Mouse (Mus musculus) CH12F3 (cell line): Measurements from ENCODE around the gene Gm3752.
"Not testable (repeated sequence)": the region's sequence is repeated elsewhere in the genome, so short reads cannot be mapped to it uniquely, and the experiment has no call there.

Source experiments
- in situ Hi-C: fragments of 300-500 bp; cut with MboI; formaldehyde crosslinking; loops from 2 replicates; pipeline ENCODE4 v1.14.3; 2020; ENCODE audit warnings: low sequenced_read_pairs

Gm3752 gene

DNA sequence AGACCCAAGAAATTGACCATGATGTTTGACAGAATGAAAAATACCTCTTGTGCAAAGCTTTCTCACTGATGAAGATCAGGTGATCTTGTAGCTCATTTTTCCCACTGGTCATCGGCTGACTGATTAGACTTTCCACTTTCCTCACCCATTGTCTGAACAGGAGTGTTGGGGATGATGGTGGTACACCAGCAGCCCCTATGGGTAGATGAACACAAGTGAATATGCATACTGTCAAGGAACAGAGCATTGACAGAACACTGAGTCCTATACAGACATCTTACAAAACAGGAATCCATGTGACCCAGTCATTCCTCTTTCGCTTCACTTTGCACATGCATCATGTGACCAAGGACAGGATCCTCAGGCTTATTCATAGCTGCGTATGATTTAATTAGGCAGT is at the start of gene Gm3752:
TSS of gene Gm3752 (minus strand) at position 101 of the 400 bp plus-strand sequence.
- in situ Hi-C loops: not testable (repeated sequence)

DNA sequence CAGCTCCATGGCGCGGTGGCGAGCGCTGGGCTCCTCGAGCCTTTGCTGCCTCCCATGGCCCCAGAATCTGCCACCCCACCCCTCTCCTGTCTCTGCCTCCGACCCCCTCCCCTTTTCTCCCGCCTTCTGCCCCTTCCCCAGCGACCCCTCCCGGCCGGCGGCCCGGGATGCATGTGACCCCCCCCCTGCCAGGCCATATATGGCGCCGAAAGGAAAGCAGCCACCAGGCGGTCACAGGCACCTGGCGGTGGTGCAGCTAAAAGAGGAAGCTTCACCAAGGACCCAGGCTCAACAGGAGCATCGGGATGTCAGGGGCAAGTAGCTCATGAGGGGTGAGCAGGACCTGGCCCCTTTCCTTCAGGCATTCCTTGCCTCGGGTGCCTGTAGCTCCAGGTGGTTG is 5.2 kb upstream of the Gm3752 start:
- in situ Hi-C loops: not testable (repeated sequence)

DNA sequence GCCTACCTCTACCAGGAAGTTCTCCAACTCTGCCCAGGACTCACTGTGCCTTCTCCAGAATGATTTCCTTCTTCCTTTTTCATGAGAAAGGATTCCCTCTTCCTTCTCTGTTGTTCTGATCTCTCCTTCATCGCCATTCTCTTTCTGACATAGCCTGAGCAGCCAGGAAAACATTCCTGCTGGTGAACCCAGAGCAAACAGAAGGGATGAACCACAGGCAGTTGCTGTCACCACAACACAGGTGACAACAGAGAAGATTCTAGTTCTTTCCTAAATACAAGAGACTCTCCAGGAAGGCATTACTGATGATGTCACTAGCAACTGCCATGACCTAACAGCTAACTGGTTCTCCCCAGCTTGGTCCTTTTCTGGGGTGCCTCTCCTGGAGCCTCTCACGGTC is 32.7 kb downstream of the Gm3752 start, which contains the start of gene Gm3755:
TSS of gene Gm3755 (minus strand) at position 101 of the 400 bp plus-strand sequence.
- in situ Hi-C loops: not testable (repeated sequence)

DNA sequence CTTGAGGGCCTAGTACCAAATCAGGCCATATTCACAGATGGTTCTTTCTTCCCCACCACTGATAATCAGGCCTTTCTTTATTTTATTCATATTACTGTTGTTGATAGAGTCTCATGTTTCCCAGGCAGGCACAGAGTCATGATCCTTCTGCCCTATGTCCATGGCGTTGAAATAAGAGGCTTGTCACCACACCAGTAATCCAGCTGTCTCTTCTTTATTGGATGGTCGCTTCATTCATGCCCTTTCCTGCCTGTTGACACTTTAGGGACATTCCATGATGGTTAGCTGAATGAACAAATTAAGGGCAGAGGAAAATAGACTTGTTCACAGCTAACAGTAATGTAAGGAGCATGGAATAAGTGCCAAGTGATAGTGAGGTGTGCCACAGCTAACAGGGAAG is 61.1 kb downstream of the Gm3752 start:
- in situ Hi-C loops: not testable (repeated sequence)
